Comparison of ENCODE assay signal across 12 mouse cellular contexts in the genomic region with DNA sequence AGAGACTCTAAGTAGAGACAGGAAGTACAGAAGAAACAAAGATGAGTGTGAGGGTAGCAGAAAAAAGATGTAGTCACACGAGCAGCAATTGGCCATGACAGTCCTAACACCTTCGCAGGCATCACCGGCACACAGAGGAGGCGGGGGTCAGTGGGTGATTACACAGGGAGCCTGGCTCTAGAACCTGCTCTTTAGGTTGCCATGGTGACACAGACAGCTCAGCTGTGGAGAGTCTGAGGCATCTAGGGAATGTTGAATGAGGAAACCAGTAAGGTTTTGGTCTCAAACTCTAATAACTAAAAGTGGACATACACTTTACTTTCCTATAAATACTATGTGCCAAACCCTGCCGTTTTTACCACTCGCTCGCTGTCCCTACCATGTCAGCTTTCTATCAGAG. TPM values are rescaled to one million over a fixed set of nuclear protein-coding genes. Genes with fewer than 3 reads are reported as not detected.
DNase-seq lines count a peak whose midpoint lies in the region; ATAC-seq and TF ChIP-seq lines count a peak whose summit lies in the region.
"Had no signal": no experiment of that assay in that cellular context is flagged by ENCODE, and none has a peak within 500 bp of the region (broad histone marks: within the 10 kb centered on the region; RNA-seq: fewer than 3 reads in every experiment).

No protein-coding gene starts in this region.

- DNase-seq in testis, postnatal 14 days (ENCODE audit: low spot score): no peak
- no peak for DNase-seq in gastrocnemius, postnatal 10 days
- no peak for DNase-seq in B cell, adult 2 months
- DNase-seq: heart, postnatal 14 days; right cerebral cortex, postnatal 4 days; thymus, adult 18-20 months had no signal

- TF ChIP-seq CTCF in testis, adult 2 months (IDR thresholded peaks at IDR 0.05; ENCODE audit: control insufficient read depth, insufficient read depth, insufficient replicate concordance, low read depth, low read length): no peak

- no peak for ATAC-seq in heart, embryonic 15.5 days (replicated peaks; ENCODE audit: insufficient number of reproducible peaks, insufficient read depth, low FRiP score, low read depth)
- ATAC-seq in heart, embryonic 12.5 days (ENCODE audit: insufficient number of reproducible peaks, low FRiP score): no peak
- ATAC-seq in hindbrain, embryonic 16.5 days: 0 out of 2 replicates have a peak, but pooled peaks have one; percentile 60
- peak; percentile 69; the same call in 1 of the 2 replicates for ATAC-seq in midbrain, embryonic 16.5 days
- ATAC-seq: CD4-positive, CD25-positive, alpha-beta regulatory T cell, adult 4 months had no signal

- H3K27ac ChIP-seq in heart, embryonic 15.5 days: peak overlapping the region; percentile 21; the same call in 1 of the 2 replicates
- no peak overlapping the region for H3K27ac ChIP-seq in heart, embryonic 12.5 days (ENCODE audit: poor library complexity, severe bottlenecking)
- H3K27ac ChIP-seq in testis, adult 2 months (ENCODE audit: control insufficient read depth, insufficient read depth, low read depth, low read length): no peak overlapping the region
- no peak overlapping the region for H3K27ac ChIP-seq in hindbrain, embryonic 16.5 days (ENCODE audit: low read depth, low read length)
- H3K27ac ChIP-seq in midbrain, embryonic 16.5 days (ENCODE audit: low read length): no peak overlapping the region

- no peak overlapping the region for H3K9ac ChIP-seq in heart, embryonic 15.5 days
- no peak overlapping the region for H3K9ac ChIP-seq in heart, embryonic 12.5 days
- H3K9ac ChIP-seq in hindbrain, embryonic 16.5 days (ENCODE audit: low read depth, low read length): no peak overlapping the region
- H3K9ac ChIP-seq in midbrain, embryonic 16.5 days (ENCODE audit: low read depth, low read length): no peak overlapping the region

- whole genome bisulfite sequencing in heart, embryonic 15.5 days: 39% methylated on average over 7 of the region's 7 CpGs
- 41% methylated on average over 7 of the region's 7 CpGs for WGBS in heart, embryonic 12.5 days
- WGBS in hindbrain, embryonic 16.5 days: 57% methylated on average over 7 of the region's 7 CpGs
- 45% methylated on average over 7 of the region's 7 CpGs for WGBS in midbrain, embryonic 16.5 days

- H3K4me2 ChIP-seq in heart, embryonic 15.5 days: no peak overlapping the region
- no peak overlapping the region for H3K4me2 ChIP-seq in heart, embryonic 12.5 days
- H3K4me2 ChIP-seq in hindbrain, embryonic 16.5 days (ENCODE audit: low read length): no peak overlapping the region
- 0 out of 2 replicates have a peak overlapping the region, but pooled peaks have one; percentile 8 for H3K4me2 ChIP-seq in midbrain, embryonic 16.5 days (ENCODE audit: low read length)

- no peak overlapping the region for H3K4me3 ChIP-seq in heart, embryonic 15.5 days
- no peak overlapping the region for H3K4me3 ChIP-seq in heart, embryonic 12.5 days
- H3K4me3 ChIP-seq in testis, adult 2 months (ENCODE audit: control insufficient read depth, low read depth, low read length): peak overlapping the region; percentile 42; the same call in 1 of the 2 replicates
- no peak overlapping the region for H3K4me3 ChIP-seq in hindbrain, embryonic 16.5 days (ENCODE audit: low read length)
- H3K4me3 ChIP-seq in midbrain, embryonic 16.5 days (ENCODE audit: low read depth, low read length): no peak overlapping the region

- no peaks in the 10 kb centered on the region for H3K27me3 ChIP-seq in heart, embryonic 15.5 days
- no peaks in the 10 kb centered on the region for H3K27me3 ChIP-seq in heart, embryonic 12.5 days (replicated peaks)
- H3K27me3 ChIP-seq in testis, adult 2 months (ENCODE audit: control insufficient read depth, insufficient read depth, low read length): no peaks in the 10 kb centered on the region
- H3K27me3 ChIP-seq in hindbrain, embryonic 16.5 days (replicated peaks; ENCODE audit: control insufficient read depth, insufficient read depth, low read length): no peaks in the 10 kb centered on the region
- H3K27me3 ChIP-seq in midbrain, embryonic 16.5 days (ENCODE audit: control insufficient read depth, insufficient read depth, low read depth, low read length): no peaks in the 10 kb centered on the region

- peak; percentile 25; the same call in 1 of the 2 replicates for TF ChIP-seq POLR2A in testis, adult 2 months (IDR thresholded peaks at IDR 0.05; ENCODE audit: control insufficient read depth, low read depth, low read length)

- H3K4me1 ChIP-seq in heart, embryonic 15.5 days (replicated peaks): peaks cover 64% of the 10 kb centered on the region
- H3K4me1 ChIP-seq in heart, embryonic 12.5 days (replicated peaks): peaks cover 68% of the 10 kb centered on the region
- H3K4me1 ChIP-seq in testis, adult 2 months (ENCODE audit: control insufficient read depth, insufficient read depth, low read length): peaks cover 11% of the 10 kb centered on the region
- H3K4me1 ChIP-seq in hindbrain, embryonic 16.5 days (ENCODE audit: control insufficient read depth, insufficient read depth, low read depth, low read length): peaks cover 36% of the 10 kb centered on the region
- peaks cover 53% of the 10 kb centered on the region for H3K4me1 ChIP-seq in midbrain, embryonic 16.5 days (ENCODE audit: control insufficient read depth, insufficient read depth, low read length)

- no peaks in the 10 kb centered on the region for H3K9me3 ChIP-seq in heart, embryonic 15.5 days (replicated peaks)
- peaks cover 3% of the 10 kb centered on the region; the same call in 1 of the 2 replicates for H3K9me3 ChIP-seq in heart, embryonic 12.5 days (replicated peaks)
- no peaks in the 10 kb centered on the region for H3K9me3 ChIP-seq in hindbrain, embryonic 16.5 days (ENCODE audit: control insufficient read depth, low read length)
- no peaks in the 10 kb centered on the region for H3K9me3 ChIP-seq in midbrain, embryonic 16.5 days (replicated peaks; ENCODE audit: control insufficient read depth, low read length, poor library complexity, severe bottlenecking)

- no peaks in the 10 kb centered on the region for H3K36me3 ChIP-seq in heart, embryonic 15.5 days
- H3K36me3 ChIP-seq in heart, embryonic 12.5 days: peaks cover 5% of the 10 kb centered on the region; the same call in 1 of the 2 replicates
- no peaks in the 10 kb centered on the region for H3K36me3 ChIP-seq in testis, adult 2 months (ENCODE audit: control insufficient read depth, insufficient read depth, low read length)
- H3K36me3 ChIP-seq in hindbrain, embryonic 16.5 days (ENCODE audit: control insufficient read depth, insufficient read depth, low read length): no peaks in the 10 kb centered on the region
- H3K36me3 ChIP-seq in midbrain, embryonic 16.5 days (ENCODE audit: control insufficient read depth, insufficient read depth, low read length): no peaks in the 10 kb centered on the region

RNA-seq across cellular contexts. Expression of a gene that starts 6.6 kb away (rescaled TPM):
- polyA plus RNA-seq in heart, embryonic 15.5 days (2015; fragmentation: Nextera tagmentation; extraction: Ambion mirVana): 17.9 and 19.1 TPM in 2 replicates
- polyA plus RNA-seq in heart, embryonic 12.5 days (2016; fragmentation: Nextera tagmentation; extraction: Ambion mirVana): 25.0 and 25.8 TPM in 2 replicates
- 12.9 and 14.4 TPM in 2 replicates for polyA plus RNA-seq in testis, adult 2 months (2012; rRNA removed)
- polyA plus RNA-seq in hindbrain, embryonic 16.5 days (2015; fragmentation: Nextera tagmentation; extraction: Ambion mirVana): 17.7 and 19.4 TPM in 2 replicates
- 21.2 and 26.3 TPM in 2 replicates for polyA plus RNA-seq in midbrain, embryonic 16.5 days (2015; fragmentation: Nextera tagmentation; extraction: Ambion mirVana)
- 10 to 100 TPM; 21.8 to 28.5 TPM for total RNA-seq in gastrocnemius, postnatal 10 days (2021)

Comparison
In these comparisons a context has a peak if more than half of its experiments do, and no peak if none do; other contexts are left out.
1. ATAC-seq: peak in hindbrain, embryonic 16.5 days (single experiment) and midbrain, embryonic 16.5 days (single experiment); none in heart, embryonic 15.5 days (single experiment) and heart, embryonic 12.5 days (single experiment).